Mouse (Mus musculus) adrenal gland, postnatal 10 days (tissue): ENCODE data around the gene Ccr1l1. TPM values are rescaled to one million over a fixed set of nuclear protein-coding genes. Genes with fewer than 3 reads are reported as not detected.
"Not testable (repeated sequence)": the region's sequence is repeated elsewhere in the genome, so short reads cannot be mapped to it uniquely, and the experiment has no call there.

Source experiments
- DNase-seq: peaks from one replicate; pipeline ENCODE4 v3.0.0; 2021; ENCODE audit warnings: mixed read lengths
- long read RNA-seq, 2 experiments: library from polyadenylated mRNA; stranded (forward); transcript quantifications; one replicate each; pipeline ENCODE4 v2.0.0; 2021
- total RNA-seq, 2 experiments: library from RNA; stranded (reverse); gene quantifications; 2 replicates each; pipeline ENCODE4 v1.2.3; 2021

The Ccr1l1 gene
- not detected for total RNA-seq
- long read RNA-seq, experiment 1 = 0 reads
- long read RNA-seq, experiment 2 = 0 reads

- no peak for DNase-seq
Observed at GRCm38 (mm10) chr9:123978308-123978707, at the start of gene Ccr1l1. TSS of gene Ccr1l1 (minus strand) at chr9:123978408.

- DNase-seq = no peak
Observed at GRCm38 (mm10) chr9:124021672-124022071, 43.5 kb upstream of the Ccr1l1 start, which contains the start of gene Ccr3. TSS of gene Ccr3 (plus strand) at chr9:124021972.

GRCm38 (mm10) chr9:124019887-124020286 lies 41.7 kb upstream of the Ccr1l1 start:
- DNase-seq = no peak

- DNase-seq = no peak
Observed at GRCm38 (mm10) chr9:124016048-124016447, 37.8 kb upstream of the Ccr1l1 start.

GRCm38 (mm10) chr9:124014985-124015652 lies 36.9 kb upstream of the Ccr1l1 start:
- DNase-seq = no peak

- no peak for DNase-seq
Observed at GRCm38 (mm10) chr9:124013270-124013669, 35.1 kb upstream of the Ccr1l1 start.

GRCm38 (mm10) chr9:124012691-124013090 lies 34.5 kb upstream of the Ccr1l1 start:
- no peak for DNase-seq

- DNase-seq = no peak
Observed at GRCm38 (mm10) chr9:123999784-124000183, 21.6 kb upstream of the Ccr1l1 start.

GRCm38 (mm10) chr9:123997719-123998118 lies 19.5 kb upstream of the Ccr1l1 start:
- DNase-seq = no peak

- DNase-seq = no peak
Observed at GRCm38 (mm10) chr9:123991312-123991906, 13.2 kb upstream of the Ccr1l1 start.

- DNase-seq = no peak
Observed at GRCm38 (mm10) chr9:123989671-123990070, 11.5 kb upstream of the Ccr1l1 start.

GRCm38 (mm10) chr9:123986217-123986616 lies 8.0 kb upstream of the Ccr1l1 start:
- no peak for DNase-seq

- no peak for DNase-seq
Observed at GRCm38 (mm10) chr9:123984943-123985342, 6.7 kb upstream of the Ccr1l1 start.

- DNase-seq = no peak
Observed at GRCm38 (mm10) chr9:123982720-123983119, 4.5 kb upstream of the Ccr1l1 start.

- DNase-seq = no peak
Observed at GRCm38 (mm10) chr9:123981909-123982308, 3.7 kb upstream of the Ccr1l1 start.

- DNase-seq = not testable (repeated sequence)
Observed at GRCm38 (mm10) chr9:123980858-123981475, 2.8 kb upstream of the Ccr1l1 start.

GRCm38 (mm10) chr9:123976876-123977663 lies 1.1 kb downstream of the Ccr1l1 start:
- DNase-seq = no peak

GRCm38 (mm10) chr9:123975630-123976029 lies 2.6 kb downstream of the Ccr1l1 start:
- no peak for DNase-seq

GRCm38 (mm10) chr9:123968290-123968912 lies 9.8 kb downstream of the Ccr1l1 start, which contains the start of gene Ccr1:
TSS of gene Ccr1 (minus strand) at chr9:123968692.
- DNase-seq = no peak

GRCm38 (mm10) chr9:123966858-123967495 lies 11.2 kb downstream of the Ccr1l1 start:
- DNase-seq = not testable (repeated sequence)

GRCm38 (mm10) chr9:123964776-123965175 lies 13.4 kb downstream of the Ccr1l1 start:
- no peak for DNase-seq
